Comparison of ENCODE assay signal across 13 mouse cellular contexts in genomic region chr5:146733888-146734640, GRCm38 (mm10).
DNase-seq lines count a peak whose midpoint lies in the region; ATAC-seq and TF ChIP-seq lines count a peak whose summit lies in the region.
"Had no signal": no experiment of that assay in that cellular context is flagged by ENCODE, and none has a peak within 500 bp of the region (broad histone marks: within the 10 kb centered on the region; RNA-seq: fewer than 3 reads in every experiment).

No protein-coding gene starts in this region.

- no peaks in the 10 kb centered on the region for H3K27me3 ChIP-seq in midbrain, postnatal 0 days (ENCODE audit: insufficient read depth, low read length)
- H3K27me3 ChIP-seq in midbrain, embryonic 14.5 days (ENCODE audit: control insufficient read depth, insufficient read depth, low read length): no peaks in the 10 kb centered on the region
- H3K27me3 ChIP-seq in limb, embryonic 12.5 days: no peaks in the 10 kb centered on the region
- H3K27me3 ChIP-seq in forebrain, postnatal 0 days (ENCODE audit: insufficient read depth, low read length): no peaks in the 10 kb centered on the region
- H3K27me3 ChIP-seq: forebrain, embryonic 12.5 days; heart, embryonic 12.5 days; Patski had no signal

- no peak overlapping the region for H3K9ac ChIP-seq in midbrain, postnatal 0 days (replicated peaks; ENCODE audit: low read length, poor library complexity, severe bottlenecking)
- H3K9ac ChIP-seq in midbrain, embryonic 14.5 days (replicated peaks; ENCODE audit: low read length): no peak overlapping the region
- H3K9ac ChIP-seq in limb, embryonic 12.5 days (replicated peaks): no peak overlapping the region
- H3K9ac ChIP-seq in forebrain, postnatal 0 days: no peak overlapping the region
- H3K9ac ChIP-seq: forebrain, embryonic 12.5 days; heart, embryonic 12.5 days had no signal

- no peak for ATAC-seq in midbrain, postnatal 0 days (ENCODE audit: low FRiP score)
- no peak for ATAC-seq in midbrain, embryonic 14.5 days (ENCODE audit: low FRiP score, low TSS enrichment)
- no peak for ATAC-seq in limb, embryonic 12.5 days (ENCODE audit: insufficient number of reproducible peaks, insufficient read depth, low FRiP score, low TSS enrichment, low read depth)
- ATAC-seq in forebrain, postnatal 0 days: no peak
- ATAC-seq: Patski had no signal

- DNase-seq in adrenal gland, postnatal 10 days: peak; percentile 52
- no peak for DNase-seq in adrenal gland, adult 8-10 months
- no peak for DNase-seq in midbrain, postnatal 0 days (ENCODE audit: low spot score)
- no peak for DNase-seq in midbrain, embryonic 14.5 days
- peak; percentile 62 for DNase-seq in lung, postnatal 36 days
- DNase-seq in forebrain, postnatal 0 days: no peak
- no peak for DNase-seq in gastrocnemius, adult 8-10 months (ENCODE audit: low spot score in 2 of 2)
- DNase-seq: left cerebral cortex, postnatal 4 days had no signal

- peaks cover 29% of the 10 kb centered on the region for H3K36me3 ChIP-seq in midbrain, postnatal 0 days (ENCODE audit: insufficient read depth, low read length)
- H3K36me3 ChIP-seq in midbrain, embryonic 14.5 days (ENCODE audit: control insufficient read depth, insufficient read depth, low read length): peaks cover 37% of the 10 kb centered on the region
- H3K36me3 ChIP-seq in limb, embryonic 12.5 days: peaks cover 46% of the 10 kb centered on the region
- peaks cover 28% of the 10 kb centered on the region for H3K36me3 ChIP-seq in forebrain, postnatal 0 days (ENCODE audit: insufficient read depth)

- no peak overlapping the region for H3K4me3 ChIP-seq in midbrain, postnatal 0 days (ENCODE audit: low read depth, low read length)
- no peak overlapping the region for H3K4me3 ChIP-seq in midbrain, embryonic 14.5 days (replicated peaks; ENCODE audit: low read depth, low read length)
- no peak overlapping the region for H3K4me3 ChIP-seq in limb, embryonic 12.5 days (replicated peaks)
- H3K4me3 ChIP-seq in forebrain, postnatal 0 days (ENCODE audit: low read depth, low read length): no peak overlapping the region
- H3K4me3 ChIP-seq: forebrain, embryonic 12.5 days; heart, embryonic 12.5 days; myocyte had no signal

- 78% methylated on average over 12 of the region's 12 CpGs for WGBS in midbrain, postnatal 0 days
- WGBS in midbrain, embryonic 14.5 days: 84% methylated on average over 12 of the region's 12 CpGs
- 79% methylated on average over 12 of the region's 12 CpGs for WGBS in limb, embryonic 12.5 days
- WGBS in forebrain, postnatal 0 days: 82% methylated on average over 12 of the region's 12 CpGs

- peak; percentile 31 for TF ChIP-seq CTCF in midbrain, postnatal 0 days (IDR thresholded peaks at IDR 0.05)
- TF ChIP-seq CTCF in forebrain, postnatal 0 days (IDR thresholded peaks at IDR 0.05; ENCODE audit: low read depth): no peak

- no peaks in the 10 kb centered on the region for H3K4me1 ChIP-seq in midbrain, postnatal 0 days (ENCODE audit: insufficient read depth, low read length)
- no peaks in the 10 kb centered on the region for H3K4me1 ChIP-seq in midbrain, embryonic 14.5 days (ENCODE audit: control insufficient read depth, insufficient read depth, low read length)
- peaks cover 9% of the 10 kb centered on the region; the same call in 1 of the 2 replicates for H3K4me1 ChIP-seq in limb, embryonic 12.5 days (replicated peaks)
- H3K4me1 ChIP-seq in forebrain, postnatal 0 days (ENCODE audit: insufficient read depth): no peaks in the 10 kb centered on the region
- H3K4me1 ChIP-seq: forebrain, embryonic 12.5 days; heart, embryonic 12.5 days had no signal

- H3K9me3 ChIP-seq in midbrain, postnatal 0 days (ENCODE audit: low read length): no peaks in the 10 kb centered on the region
- H3K9me3 ChIP-seq in midbrain, embryonic 14.5 days (ENCODE audit: control insufficient read depth, low read length): no peaks in the 10 kb centered on the region
- no peaks in the 10 kb centered on the region for H3K9me3 ChIP-seq in limb, embryonic 12.5 days
- H3K9me3 ChIP-seq in forebrain, postnatal 0 days (ENCODE audit: low read length): no peaks in the 10 kb centered on the region
- H3K9me3 ChIP-seq: forebrain, embryonic 12.5 days; heart, embryonic 12.5 days had no signal

- H3K27ac ChIP-seq in midbrain, postnatal 0 days (ENCODE audit: low read depth, low read length): no peak overlapping the region
- no peak overlapping the region for H3K27ac ChIP-seq in midbrain, embryonic 14.5 days (replicated peaks; ENCODE audit: low read depth, low read length)
- H3K27ac ChIP-seq in limb, embryonic 12.5 days: peak overlapping the region; percentile 64; the same call in 1 of the 2 replicates
- H3K27ac ChIP-seq in forebrain, postnatal 0 days (ENCODE audit: low read depth, low read length): no peak overlapping the region
- H3K27ac ChIP-seq: forebrain, embryonic 12.5 days had no signal

- H3K4me2 ChIP-seq in midbrain, postnatal 0 days (ENCODE audit: low read depth, low read length, poor library complexity, severe bottlenecking): no peak overlapping the region
- no peak overlapping the region for H3K4me2 ChIP-seq in midbrain, embryonic 14.5 days (ENCODE audit: low read length)
- no peak overlapping the region for H3K4me2 ChIP-seq in limb, embryonic 12.5 days
- no peak overlapping the region for H3K4me2 ChIP-seq in forebrain, postnatal 0 days (ENCODE audit: low read depth)
- H3K4me2 ChIP-seq: forebrain, embryonic 12.5 days; heart, embryonic 12.5 days had no signal

Comparison
In these comparisons a context has a peak if more than half of its experiments do, and no peak if none do; other contexts are left out.
1. DNase-seq: peak in adrenal gland, postnatal 10 days (single experiment) and lung, postnatal 36 days (single experiment); none in adrenal gland, adult 8-10 months (single experiment), midbrain, postnatal 0 days (single experiment), midbrain, embryonic 14.5 days (single experiment), forebrain, postnatal 0 days (single experiment) and gastrocnemius, adult 8-10 months (0 of 2).